Mouse (Mus musculus) kidney, embryonic 16.5 days (tissue): ENCODE measurements around the gene Lpar2. TPM values are rescaled to one million over a fixed set of nuclear protein-coding genes. Genes with fewer than 3 reads are reported as not detected.

Source experiments
- ATAC-seq: fragments of 200-750 bp; cut with Nextera tagmentation; 2 replicates; pipeline ENCODE4 v1.8.0; 2017; ENCODE audit warnings: moderate TSS enrichment; ENCODE audit not compliant: low FRiP score, low TSS enrichment
- H3K27ac ChIP-seq: fragments of 300-500 bp; sonication (generic); 2 replicates; pipeline ENCODE4 v1.5.1; 2014; ENCODE audit warnings: low read length
- H3K27me3 ChIP-seq: fragments of 300-500 bp; sonication (generic); 2 replicates; pipeline ENCODE4 v1.6.1; 2014; ENCODE audit warnings: low read length, control low read depth, mixed read lengths; ENCODE audit not compliant: insufficient read depth
- H3K36me3 ChIP-seq: fragments of 300-500 bp; sonication (generic); 2 replicates; pipeline ENCODE4 v1.6.1; 2014; ENCODE audit warnings: low read length, control low read depth, mixed read lengths; ENCODE audit not compliant: insufficient read depth
- H3K4me1 ChIP-seq: fragments of 300-500 bp; sonication (generic); 2 replicates; pipeline ENCODE4 v1.6.1; 2014; ENCODE audit warnings: low read length, control low read depth, mixed read lengths; ENCODE audit not compliant: insufficient read depth
- H3K4me2 ChIP-seq: fragments of 300-500 bp; sonication (generic); replicated peaks from 2 replicates; pipeline ENCODE4 v1.6.1; 2014; ENCODE audit warnings: low read depth, low read length
- H3K4me3 ChIP-seq: fragments of 300-500 bp; sonication (generic); 2 replicates; pipeline ENCODE4 v1.5.1; 2014; ENCODE audit warnings: mild to moderate bottlenecking, low read length
- H3K9ac ChIP-seq: fragments of 300-500 bp; sonication (generic); replicated peaks from 2 replicates; pipeline ENCODE4 v1.6.1; 2014; ENCODE audit warnings: low read length
- H3K9me3 ChIP-seq: fragments of 300-500 bp; sonication (generic); 2 replicates; pipeline ENCODE4 v1.6.1; 2016; ENCODE audit warnings: low read length, control low read depth
- WGBS: fragments of 180-500 bp; shearing (Covaris S2); extraction: QIAGEN DNeasy Blood & Tissue Kit; methylation state at CpG from one replicate; pipeline ENCODE4 v1.1.7; 2014; 5-methylcytosine and 5-hydroxymethylcytosine counted together
- polyA plus RNA-seq: library from polyadenylated mRNA; unstranded; fragments of >200 nt; fragmentation: Nextera tagmentation; extraction: Ambion mirVana; gene quantifications from 2 replicates; pipeline ENCODE4 v1.2.1, GENCODE M21; 2015

Gene Lpar2
- polyA plus RNA-seq, 1 experiment from 2014 or later: 0.86 TPM

GRCm38 (mm10) chr8:69821971-69822385 lies 251 bp upstream of the Lpar2 start:
- Histone ChIP-seq H3K27me3 (no peaks in the 10 kb centered on the region), H3K36me3 (peaks cover 6% of the 10 kb centered on the region; the same call in 1 of the 2 replicates), H3K27ac (peak overlapping the region; percentile 74), H3K4me2 (peak overlapping the region; percentile 82), H3K4me1 (peaks cover 25% of the 10 kb centered on the region), H3K9ac (peak overlapping the region; percentile 72), H3K9me3 (no peaks in the 10 kb centered on the region), H3K4me3 (peak overlapping the region; percentile 50)
- 2% methylated on average over 15 of the region's 22 CpGs for WGBS
- ATAC-seq: peak; percentile 23; the same call in 1 of the 2 replicates

GRCm38 (mm10) chr8:69826371-69826770 lies 4.1 kb downstream of the Lpar2 start:
- Histone ChIP-seq H3K27me3 (no peaks in the 10 kb centered on the region), H3K9me3 (no peaks in the 10 kb centered on the region), H3K4me3 (no peak overlapping the region), H3K4me2 (no peak overlapping the region), H3K4me1 (peaks cover 24% of the 10 kb centered on the region), H3K36me3 (peaks cover 13% of the 10 kb centered on the region; the same call in 1 of the 2 replicates), H3K9ac (no peak overlapping the region), H3K27ac (no peak overlapping the region)
- 91% methylated on average over 12 of the region's 12 CpGs for WGBS
- ATAC-seq: no peak

DNA sequence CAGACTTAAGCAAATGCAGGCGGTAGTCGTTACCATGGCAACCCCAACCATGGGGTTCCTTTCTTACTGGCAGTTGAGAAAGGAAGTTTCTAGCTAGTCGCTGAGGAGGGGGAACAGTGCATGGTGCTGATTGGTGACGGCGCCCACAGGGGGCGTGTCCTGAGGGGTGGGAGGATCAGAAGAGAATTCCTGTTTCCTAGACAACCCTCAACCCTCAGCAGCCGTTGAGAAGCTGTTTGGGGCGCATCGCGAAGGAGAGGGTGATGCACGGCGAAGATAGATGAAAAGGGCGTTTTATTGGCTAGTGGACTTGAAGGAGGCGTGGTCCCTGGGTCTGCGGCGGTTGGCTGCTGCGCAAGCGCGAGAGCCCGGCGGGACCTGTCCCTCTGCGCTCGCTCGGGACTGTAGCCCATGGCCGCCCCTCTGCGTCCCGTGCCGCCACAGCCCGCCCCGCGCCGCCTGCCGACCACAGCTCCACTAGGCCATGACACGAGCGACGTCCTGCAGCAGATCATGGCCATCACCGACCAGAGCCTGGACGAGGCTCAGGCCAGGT lies 10.1 kb downstream of the Lpar2 start, which contains the start of gene Pbx4:
TSS of gene Pbx4 (plus strand) at position 194 of the 556 bp plus-strand sequence.
- peak; percentile 97 for ATAC-seq
- peaks cover 4% of the 10 kb centered on the region; the same call in 1 of the 2 replicates for H3K36me3 ChIP-seq
- H3K9ac ChIP-seq: peak within 1 kb of the TSS; percentile 72
- H3K4me1 ChIP-seq: peaks cover 9% of the 10 kb centered on the region
- no peaks in the 10 kb centered on the region for H3K27me3 ChIP-seq
- H3K4me3 ChIP-seq: peak within 1 kb of the TSS; percentile 60
- peak within 1 kb of the TSS; percentile 86 for H3K4me2 ChIP-seq
- H3K9me3 ChIP-seq: no peaks in the 10 kb centered on the region
- no peak within 1 kb of the TSS for H3K27ac ChIP-seq
- WGBS: under 1% methylated on average over 38 of the region's 38 CpGs

GRCm38 (mm10) chr8:69837057-69837682 lies 14.9 kb downstream of the Lpar2 start:
- no peak for ATAC-seq
- Histone ChIP-seq H3K4me3 (no peak overlapping the region), H3K9me3 (no peaks in the 10 kb centered on the region), H3K36me3 (no peaks in the 10 kb centered on the region), H3K4me1 (peaks cover 6% of the 10 kb centered on the region), H3K27me3 (no peaks in the 10 kb centered on the region), H3K27ac (no peak overlapping the region), H3K9ac (no peak overlapping the region), H3K4me2 (no peak overlapping the region)
- WGBS: 65% methylated on average over 8 of the region's 8 CpGs

GRCm38 (mm10) chr8:69847167-69848065 lies 25.2 kb downstream of the Lpar2 start:
- Histone ChIP-seq H3K27me3 (no peaks in the 10 kb centered on the region), H3K4me3 (no peak overlapping the region), H3K9me3 (no peaks in the 10 kb centered on the region), H3K9ac (no peak overlapping the region; the same call in 1 of the 2 replicates), H3K36me3 (no peaks in the 10 kb centered on the region), H3K4me1 (no peaks in the 10 kb centered on the region), H3K4me2 (no peak overlapping the region), H3K27ac (no peak overlapping the region)
- WGBS: 75% methylated on average over 3 of the region's 3 CpGs
- no peak for ATAC-seq

GRCm38 (mm10) chr8:69848951-69849350 lies 26.7 kb downstream of the Lpar2 start:
- 79% methylated on average over 8 of the region's 8 CpGs for WGBS
- H3K9me3 ChIP-seq: no peaks in the 10 kb centered on the region
- no peaks in the 10 kb centered on the region for H3K36me3 ChIP-seq
- H3K9ac ChIP-seq: no peak overlapping the region
- 0 out of 2 replicates have a peak, but pooled peaks have one; percentile 22 for ATAC-seq
- H3K4me1 ChIP-seq: no peaks in the 10 kb centered on the region
- H3K4me3 ChIP-seq: no peak overlapping the region
- H3K27ac ChIP-seq: no peak overlapping the region
- H3K4me2 ChIP-seq: no peak overlapping the region
- H3K27me3 ChIP-seq: no peaks in the 10 kb centered on the region

DNA sequence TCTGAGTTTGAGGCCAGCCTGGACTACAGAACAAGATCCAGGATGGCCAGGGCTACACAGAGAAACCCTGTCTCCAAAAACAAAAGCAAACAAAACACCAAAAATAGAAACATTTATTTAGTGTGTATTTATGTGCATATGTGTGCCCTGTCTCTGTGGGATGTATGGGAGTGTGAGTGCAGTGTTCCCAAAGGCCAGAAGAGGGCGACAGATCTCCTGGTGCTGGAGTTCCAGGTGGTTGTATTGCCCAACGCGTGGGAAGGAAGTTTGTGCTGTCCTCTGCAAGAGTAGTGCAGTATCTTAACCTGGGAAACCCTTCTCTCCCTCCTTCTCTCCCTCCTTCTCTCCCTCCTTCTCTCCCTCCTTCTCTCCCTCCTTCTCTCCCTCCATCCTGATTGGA lies 27.7 kb downstream of the Lpar2 start:
- Histone ChIP-seq H3K27ac (no peak overlapping the region), H3K27me3 (no peaks in the 10 kb centered on the region), H3K9me3 (no peaks in the 10 kb centered on the region), H3K36me3 (no peaks in the 10 kb centered on the region), H3K4me1 (no peaks in the 10 kb centered on the region), H3K4me2 (no peak overlapping the region), H3K4me3 (no peak overlapping the region), H3K9ac (no peak overlapping the region)
- no peak for ATAC-seq
- whole genome bisulfite sequencing: 48% methylated on average over 3 of the region's 3 CpGs

DNA sequence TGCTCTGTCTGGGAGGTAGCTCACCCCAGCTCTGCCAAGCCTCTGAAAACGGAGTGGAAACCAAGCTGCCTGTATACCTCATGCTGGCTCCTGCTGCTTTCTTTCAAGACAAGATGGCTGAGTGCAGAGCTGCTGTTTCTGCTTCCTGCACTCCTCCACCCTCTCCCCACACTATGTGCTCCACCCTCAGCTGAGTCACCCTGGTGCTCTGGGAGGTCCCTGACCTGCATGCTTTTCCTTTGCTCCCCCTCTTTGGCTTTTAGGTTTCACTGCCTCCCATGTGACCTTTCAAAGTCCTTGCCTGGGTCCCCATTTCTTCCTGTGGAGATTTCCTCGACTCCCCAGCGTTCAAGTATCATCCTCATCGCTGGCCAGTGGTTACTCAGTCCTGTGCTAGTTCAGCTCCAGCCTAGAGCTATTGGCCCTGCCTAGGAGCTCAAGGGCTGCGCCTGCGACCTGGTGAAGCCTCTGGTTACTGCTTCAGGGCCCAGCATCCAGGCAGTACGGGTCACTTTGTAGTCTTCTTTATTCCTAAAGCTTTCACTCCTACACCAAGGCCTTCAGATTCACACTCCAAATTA lies 28.8 kb downstream of the Lpar2 start:
- H3K4me1 ChIP-seq: no peaks in the 10 kb centered on the region
- no peak for ATAC-seq
- 80% methylated on average over 7 of the region's 7 CpGs for WGBS
- H3K27me3 ChIP-seq: no peaks in the 10 kb centered on the region
- H3K9ac ChIP-seq: no peak overlapping the region
- H3K9me3 ChIP-seq: no peaks in the 10 kb centered on the region
- H3K4me2 ChIP-seq: no peak overlapping the region
- H3K36me3 ChIP-seq: no peaks in the 10 kb centered on the region
- H3K27ac ChIP-seq: no peak overlapping the region
- no peak overlapping the region for H3K4me3 ChIP-seq

DNA sequence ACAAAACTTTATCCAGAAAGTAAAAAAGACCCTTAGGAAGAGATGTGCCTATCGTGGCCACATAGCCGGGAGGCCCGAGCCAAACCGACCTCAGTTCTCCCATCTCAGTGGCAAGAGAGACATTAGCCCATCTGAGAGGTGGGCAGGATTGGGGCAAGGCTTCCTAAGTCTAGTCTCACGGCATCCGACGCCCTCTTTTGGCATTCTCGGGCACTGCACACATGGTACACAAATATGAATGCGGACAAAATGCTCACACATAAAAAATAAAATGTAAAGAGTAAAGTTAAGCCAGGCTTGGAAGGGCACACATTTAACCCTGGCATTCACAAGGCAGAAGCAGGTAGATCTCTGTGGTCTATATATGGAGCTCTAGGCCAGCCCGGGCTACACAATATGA lies 31.6 kb downstream of the Lpar2 start:
- ATAC-seq: no peak
- Histone ChIP-seq H3K4me1 (no peaks in the 10 kb centered on the region), H3K27ac (no peak overlapping the region), H3K27me3 (no peaks in the 10 kb centered on the region), H3K4me3 (no peak overlapping the region), H3K36me3 (no peaks in the 10 kb centered on the region), H3K9me3 (no peaks in the 10 kb centered on the region), H3K4me2 (no peak overlapping the region), H3K9ac (no peak overlapping the region)
- WGBS: 92% methylated on average over 10 of the region's 10 CpGs
